Mouse (Mus musculus): ENCODE measurements around the gene Zfp458.
"Not testable (repeated sequence)": the region's sequence is repeated elsewhere in the genome, so short reads cannot be mapped to it uniquely, and the experiment has no call there.

Zfp458 gene

DNA sequence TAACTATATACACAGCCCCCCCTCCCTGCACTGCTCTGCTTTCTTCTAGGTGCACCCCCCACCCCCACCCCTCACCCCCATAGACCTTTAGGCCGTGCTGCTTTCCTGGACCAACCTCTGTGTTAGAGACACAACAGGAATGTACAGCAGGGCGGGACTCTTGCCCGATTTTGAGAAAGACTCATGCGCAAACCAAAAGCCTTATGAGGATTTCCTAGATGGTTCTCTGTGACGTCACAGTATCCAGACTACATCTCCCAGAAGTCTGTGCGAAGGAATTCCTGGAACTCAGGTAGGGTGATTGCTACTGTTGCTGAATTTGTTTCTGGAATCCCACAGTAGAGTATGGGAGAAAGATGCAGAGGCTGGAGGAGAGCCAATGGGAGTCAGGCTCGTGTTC is at the start of gene Zfp458:
Gene Zfp458, minus strand, starts transcription at position 153 of the 400 bp plus-strand sequence.
- DNase-seq (ENCODE audit: low read depth, low spot score) = peak; percentile 86

DNA sequence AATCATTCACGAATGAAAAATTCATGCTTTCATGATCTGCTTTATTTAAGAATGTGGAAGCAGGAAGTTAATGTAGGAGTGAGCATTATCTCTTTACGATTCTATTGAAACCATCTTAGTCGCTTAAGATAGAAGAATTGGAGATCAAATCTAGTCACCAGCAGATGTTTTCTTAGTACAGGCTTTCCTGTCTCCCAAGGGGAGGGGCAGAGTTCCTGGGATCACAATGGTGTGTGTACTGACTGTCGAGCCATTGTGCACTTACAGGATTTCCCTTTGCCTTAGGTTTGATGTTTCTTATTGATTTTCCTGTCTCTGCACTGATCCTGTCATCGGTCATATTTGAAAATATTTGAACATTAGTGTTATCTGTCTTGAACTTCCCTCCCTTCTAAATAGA is 28.5 kb upstream of the Zfp458 start:
- DNase-seq (ENCODE audit: low read depth, low spot score) = no peak

DNA sequence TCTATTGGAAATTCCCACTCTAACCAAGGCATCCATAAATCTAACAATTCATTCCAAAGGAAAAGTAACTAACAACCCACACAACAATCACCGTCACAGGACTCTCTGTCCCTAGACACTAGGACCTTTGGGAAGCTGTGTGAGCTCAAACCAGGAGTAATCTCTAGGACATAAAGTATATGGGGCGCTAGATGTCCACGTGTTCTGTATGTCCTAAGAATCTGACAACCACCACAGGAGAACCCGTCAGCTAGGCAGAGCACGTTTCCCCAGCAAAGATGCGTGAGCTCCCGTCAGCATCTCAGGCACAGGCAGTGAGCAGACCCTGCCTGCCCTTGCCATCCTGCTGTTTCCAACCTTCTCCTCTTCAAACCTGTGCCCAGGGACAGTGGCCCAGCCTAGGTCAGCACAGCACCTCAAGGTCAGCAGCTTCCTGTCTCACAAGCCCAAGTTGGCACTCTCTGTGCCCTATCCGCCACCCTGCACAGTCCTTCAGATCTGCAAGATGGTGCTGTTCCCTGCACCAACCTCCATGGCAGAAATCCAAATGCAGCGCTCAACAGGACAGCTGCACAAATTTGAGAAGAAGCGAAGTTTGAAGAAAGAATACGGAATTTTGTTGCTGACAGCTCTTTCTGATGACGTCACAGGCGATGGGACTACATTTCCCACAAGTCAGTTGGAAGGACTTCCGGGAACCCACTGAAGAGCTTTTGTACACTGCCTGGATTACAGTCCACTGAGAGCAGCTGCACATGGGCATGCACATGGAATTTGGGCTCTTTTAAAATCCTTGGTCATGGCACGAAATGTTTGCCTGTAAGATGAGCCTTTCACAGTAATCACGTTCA is 27.8 kb upstream of the Zfp458 start, which contains the start of gene Zfp457:
Gene Zfp457, minus strand, starts transcription at position 664 of the 851 bp plus-strand sequence.
- DNase-seq (ENCODE audit: low read depth, low spot score) = peak; percentile 90

DNA sequence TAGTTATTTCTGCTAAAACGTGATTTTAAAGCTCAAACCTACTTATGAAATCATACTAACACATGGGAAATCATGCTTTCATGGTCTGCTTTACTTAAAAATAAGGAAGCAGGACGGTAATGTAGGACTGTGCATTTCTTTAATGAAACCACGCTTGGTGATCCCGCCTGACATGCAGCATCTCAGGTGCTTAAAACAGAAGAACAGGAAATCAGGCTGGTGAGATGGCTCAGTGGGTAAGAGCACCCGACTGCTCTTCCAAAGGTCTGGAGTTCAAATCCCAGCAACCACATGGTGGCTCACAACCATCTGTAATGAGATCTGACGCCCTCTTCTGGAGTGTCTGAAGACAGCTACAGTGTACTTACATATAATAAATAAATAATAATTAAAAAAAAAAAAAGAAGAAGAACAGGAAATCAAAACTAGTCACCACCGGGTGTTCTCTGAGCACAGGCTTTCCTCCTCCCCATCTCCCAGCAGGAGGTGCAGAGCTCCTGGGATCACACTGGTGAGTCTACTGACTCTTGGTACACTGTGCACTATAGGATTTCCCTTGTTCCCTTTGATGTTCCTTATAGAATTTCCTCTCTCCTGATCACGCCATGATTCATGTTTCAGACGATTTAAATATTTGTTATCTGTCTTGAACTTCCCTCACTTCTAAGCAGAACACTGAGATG is 8.7 kb downstream of the Zfp458 start:
- not testable (repeated sequence) for DNase-seq (ENCODE audit: low read depth, low spot score)

DNA sequence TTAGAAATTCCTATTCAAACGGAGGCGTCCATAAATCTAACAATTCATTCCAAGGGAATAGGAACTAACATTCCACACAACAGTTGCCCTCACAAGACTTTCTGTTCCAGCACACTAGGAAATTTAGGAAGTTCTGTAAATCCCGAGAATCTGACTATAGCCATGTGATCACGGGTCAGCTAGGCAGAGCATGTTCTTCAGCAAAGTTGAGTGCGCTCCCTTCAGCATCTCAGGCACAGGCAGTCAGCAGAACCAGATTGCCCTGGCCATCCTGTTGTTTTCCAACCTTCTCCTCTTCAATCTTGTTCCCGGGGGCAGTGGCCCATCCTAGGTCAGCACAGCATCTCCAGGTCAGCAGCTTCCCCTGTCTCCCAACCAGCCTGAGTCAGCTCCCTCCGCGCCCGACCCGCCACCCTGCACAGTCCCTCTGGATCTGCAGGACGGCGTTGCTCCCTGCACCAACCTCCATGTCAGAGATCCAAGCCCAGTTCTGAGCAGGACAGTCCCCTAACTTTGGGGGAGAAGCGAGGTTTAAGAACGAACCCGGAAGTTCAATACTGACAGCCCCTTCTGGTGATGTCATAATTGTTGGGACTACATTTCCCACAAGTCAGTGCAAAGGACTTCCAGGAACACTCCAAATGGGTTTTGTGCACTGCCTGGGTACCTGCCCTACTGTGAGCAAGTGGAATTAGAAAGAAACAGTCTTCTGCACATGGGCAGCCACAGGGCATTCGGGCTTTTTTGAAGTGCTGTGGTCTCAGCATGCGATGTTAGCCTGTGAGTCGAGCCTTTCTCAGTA is 9.5 kb downstream of the Zfp458 start:
- peak; percentile 82 for DNase-seq (ENCODE audit: low read depth, low spot score)

DNA sequence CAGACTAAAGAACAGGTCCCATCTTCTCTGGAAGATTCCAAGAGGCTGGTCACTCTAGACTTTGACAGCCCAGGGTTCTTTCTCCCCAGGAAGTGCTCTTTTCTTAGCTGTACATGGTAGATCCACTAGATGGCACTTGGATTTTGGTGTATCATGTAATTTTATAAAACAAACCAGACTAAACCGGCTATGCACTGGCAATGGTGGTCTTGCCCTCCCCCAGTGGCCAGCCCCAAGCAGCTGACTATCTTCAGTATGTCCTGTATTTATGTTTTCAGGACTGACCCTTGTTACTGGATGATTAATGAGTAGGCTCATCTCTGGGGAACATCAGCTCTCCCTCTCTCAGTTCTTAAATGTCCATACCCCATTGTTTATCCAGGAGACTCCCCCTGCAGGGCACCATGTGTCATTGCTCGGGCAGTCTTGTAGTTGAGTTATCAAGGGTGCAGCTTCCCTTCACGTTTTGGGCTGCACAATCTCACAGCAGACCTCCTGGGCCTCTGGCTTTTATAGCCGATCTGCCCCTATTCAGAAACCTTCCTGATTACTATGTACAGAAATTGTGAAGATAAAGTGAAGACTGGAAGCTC is 64.2 kb downstream of the Zfp458 start:
- peak; percentile 12 for DNase-seq (ENCODE audit: low read depth, low spot score)
